Mouse (Mus musculus): ENCODE results near the gene Mcpt1.
"Not testable (repeated sequence)": the region's sequence is repeated elsewhere in the genome, so short reads cannot be mapped to it uniquely, and the experiment has no call there.

The Mcpt1 gene

GRCm38 (mm10) chr14:56017671-56018070 lies at the start of gene Mcpt1:
Gene Mcpt1, plus strand, starts transcription at chr14:56017971.
- DNase-seq (ENCODE audit: low read depth, low spot score), result not testable (repeated sequence)

- DNase-seq (ENCODE audit: low read depth, low spot score), result not testable (repeated sequence)
These were observed 30.3 kb upstream of the Mcpt1 start for GRCm38 (mm10) chr14:55987464-55987863.

- DNase-seq (ENCODE audit: low read depth, low spot score), result no peak
These were observed 4.6 kb upstream of the Mcpt1 start for GRCm38 (mm10) chr14:56013147-56013546.

DNA sequence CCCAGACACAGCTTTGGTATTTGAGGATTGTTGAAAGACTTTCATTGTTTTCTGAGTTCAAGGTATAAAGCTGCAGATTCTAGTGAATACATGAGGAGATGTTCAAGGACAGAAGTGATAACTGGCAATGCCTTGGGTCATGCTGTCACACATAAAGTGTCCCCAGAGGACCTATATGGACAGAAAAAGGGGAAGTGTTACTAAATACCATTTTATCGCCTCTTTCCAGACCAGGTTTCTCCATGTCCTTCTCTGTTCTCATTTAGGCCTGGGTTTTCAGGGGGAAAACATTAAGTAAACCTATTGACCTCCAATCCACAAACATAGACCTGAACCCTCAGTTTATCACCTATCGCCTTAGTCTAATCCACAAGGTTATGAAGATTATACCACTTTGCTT lies 3.8 kb upstream of the Mcpt1 start:
- no peak for DNase-seq (ENCODE audit: low read depth, low spot score)

DNA sequence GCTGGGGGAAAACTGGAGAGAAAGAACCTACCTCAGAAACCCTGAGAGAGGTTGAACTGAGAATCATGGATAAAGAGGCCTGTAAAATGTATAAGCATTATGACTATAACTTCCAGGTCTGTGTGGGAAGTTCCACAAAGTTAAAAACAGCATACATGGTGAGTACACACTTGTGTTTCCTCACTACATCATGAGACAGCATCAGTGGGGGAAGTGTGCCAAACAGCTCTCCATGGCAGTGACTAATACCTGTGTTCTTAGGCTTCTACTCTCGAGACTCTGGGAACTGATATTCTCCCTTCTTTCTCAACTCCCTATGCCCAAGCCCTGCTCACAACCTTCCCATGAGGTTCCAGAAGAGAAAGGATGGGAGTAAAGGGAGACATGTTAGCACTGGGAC lies 1.7 kb downstream of the Mcpt1 start:
- DNase-seq (ENCODE audit: low read depth, low spot score), result no peak

- DNase-seq (ENCODE audit: low read depth, low spot score), result not testable (repeated sequence)
These were observed 3.5 kb downstream of the Mcpt1 start for GRCm38 (mm10) chr14:56021305-56021704.

DNA sequence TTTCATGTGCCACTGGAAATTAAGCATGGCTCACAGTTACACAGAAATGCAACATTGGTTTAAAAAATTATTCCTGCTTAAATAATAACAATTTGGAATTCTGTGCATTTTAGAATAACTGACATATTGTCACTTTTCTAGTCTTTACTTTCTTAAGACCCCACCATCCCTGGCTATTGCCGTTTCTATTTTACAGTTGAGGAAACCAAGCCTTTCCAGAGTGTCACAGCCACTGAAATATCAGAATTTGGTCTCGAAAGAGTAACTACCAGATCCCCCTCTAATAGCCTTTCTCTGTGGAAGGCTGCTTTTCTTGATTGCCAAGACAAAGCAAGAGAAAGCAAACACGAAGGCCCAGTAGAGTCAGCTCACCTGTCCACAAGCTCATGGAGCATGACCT lies 12.6 kb downstream of the Mcpt1 start, which contains the start of gene Mcpt9:
Gene Mcpt9, minus strand, starts transcription at position 101 of the 400 bp plus-strand sequence.
- DNase-seq (ENCODE audit: low read depth, low spot score), result not testable (repeated sequence)

DNA sequence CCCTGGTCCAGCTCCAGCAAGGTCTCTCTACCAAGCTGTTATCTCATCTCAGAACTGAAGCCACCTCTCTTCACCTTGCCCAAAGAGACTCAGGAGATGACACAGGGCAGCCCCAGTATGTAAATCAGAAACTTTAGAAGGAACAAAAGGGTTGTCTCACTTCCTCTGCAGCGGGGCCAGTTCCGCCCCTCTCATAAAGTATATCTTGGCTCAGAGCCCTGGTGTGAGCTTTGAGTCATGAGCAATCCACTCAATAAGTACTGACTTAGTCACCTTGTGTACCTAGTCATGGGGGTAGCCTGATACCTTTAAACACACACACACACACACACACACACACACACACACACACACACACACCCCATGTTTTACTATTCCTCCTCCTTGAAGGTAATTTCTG lies 16.7 kb downstream of the Mcpt1 start:
- no peak for DNase-seq (ENCODE audit: low read depth, low spot score)

DNA sequence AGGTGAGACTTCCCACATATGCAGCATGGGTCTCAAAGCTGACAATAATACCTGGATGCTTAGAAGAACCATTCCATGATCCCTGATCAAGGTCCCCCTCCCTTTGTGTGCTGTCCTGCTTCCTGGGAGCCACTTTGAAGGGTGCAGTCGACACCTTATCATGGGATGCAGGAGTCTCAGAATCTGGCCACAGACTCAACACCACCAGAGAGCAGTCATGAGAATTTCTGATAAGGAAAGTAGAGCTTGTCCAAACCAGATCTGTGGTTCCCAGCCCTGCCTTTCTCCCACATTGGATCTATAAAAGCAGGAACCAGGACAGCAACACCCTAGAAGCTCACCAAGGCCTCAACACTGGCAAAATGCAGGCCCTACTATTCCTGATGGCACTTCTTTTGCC lies 24.0 kb downstream of the Mcpt1 start, which contains the start of gene Mcpt2:
Gene Mcpt2, plus strand, starts transcription at position 250 of the 400 bp plus-strand sequence.
- DNase-seq (ENCODE audit: low read depth, low spot score), result not testable (repeated sequence)

- DNase-seq (ENCODE audit: low read depth, low spot score), result no peak
These were observed 37.6 kb downstream of the Mcpt1 start for GRCm38 (mm10) chr14:56055408-56055807.

DNA sequence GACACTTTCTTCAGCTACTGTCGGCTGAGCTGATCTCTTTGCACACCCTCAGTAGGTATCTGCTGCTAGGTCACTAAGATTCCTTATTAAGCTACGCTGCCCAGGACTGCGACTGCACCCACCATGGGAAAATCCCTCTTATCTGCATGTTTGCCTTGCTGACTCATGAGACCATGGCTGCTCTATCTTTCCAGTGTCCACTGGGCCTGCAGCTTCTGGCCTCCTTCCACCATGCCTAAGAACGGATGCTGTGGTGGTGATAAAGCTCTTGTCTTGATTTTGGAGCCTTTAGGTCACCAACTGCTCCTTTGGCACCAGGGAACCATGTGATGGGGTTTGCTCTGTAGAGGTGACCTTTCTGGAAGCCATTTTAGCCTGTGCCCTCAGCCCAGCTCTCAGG lies 40.0 kb downstream of the Mcpt1 start:
- DNase-seq (ENCODE audit: low read depth, low spot score), result no peak

GRCm38 (mm10) chr14:56062213-56062612 lies 44.4 kb downstream of the Mcpt1 start, which contains the start of gene Mcpt4:
Gene Mcpt4, minus strand, starts transcription at chr14:56062313.
- not testable (repeated sequence) for DNase-seq (ENCODE audit: low read depth, low spot score)

Measured in ZHBTc4 (cell line).